Mouse (Mus musculus): ENCODE data around the gene G6pd2.

G6pd2 gene

GRCm38 (mm10) chr5:61808516-61808915 lies at the start of gene G6pd2:
Gene G6pd2, plus strand, starts transcription at chr5:61808816.
- no peak for DNase-seq (ENCODE audit: low spot score)

DNA sequence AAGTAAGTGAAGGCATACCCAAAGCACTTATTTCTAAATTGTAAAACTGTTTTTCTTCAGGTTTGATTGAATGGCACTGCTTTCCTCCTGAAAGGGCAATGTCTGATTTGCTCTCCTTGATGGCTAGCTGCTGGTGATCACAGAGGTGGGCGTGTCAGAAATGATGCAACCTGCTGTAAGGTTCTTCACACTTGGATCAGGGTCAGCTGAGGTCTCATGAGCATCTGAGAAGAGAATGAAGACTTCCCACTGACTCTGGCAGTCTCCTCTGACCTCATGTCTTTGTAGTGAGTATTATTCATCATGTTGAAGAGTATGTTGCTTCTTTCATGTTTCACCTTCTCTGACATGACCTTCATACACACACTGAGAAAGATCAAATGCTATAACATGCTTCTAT lies 44.4 kb upstream of the G6pd2 start:
- no peak for DNase-seq (ENCODE audit: low spot score)

DNA sequence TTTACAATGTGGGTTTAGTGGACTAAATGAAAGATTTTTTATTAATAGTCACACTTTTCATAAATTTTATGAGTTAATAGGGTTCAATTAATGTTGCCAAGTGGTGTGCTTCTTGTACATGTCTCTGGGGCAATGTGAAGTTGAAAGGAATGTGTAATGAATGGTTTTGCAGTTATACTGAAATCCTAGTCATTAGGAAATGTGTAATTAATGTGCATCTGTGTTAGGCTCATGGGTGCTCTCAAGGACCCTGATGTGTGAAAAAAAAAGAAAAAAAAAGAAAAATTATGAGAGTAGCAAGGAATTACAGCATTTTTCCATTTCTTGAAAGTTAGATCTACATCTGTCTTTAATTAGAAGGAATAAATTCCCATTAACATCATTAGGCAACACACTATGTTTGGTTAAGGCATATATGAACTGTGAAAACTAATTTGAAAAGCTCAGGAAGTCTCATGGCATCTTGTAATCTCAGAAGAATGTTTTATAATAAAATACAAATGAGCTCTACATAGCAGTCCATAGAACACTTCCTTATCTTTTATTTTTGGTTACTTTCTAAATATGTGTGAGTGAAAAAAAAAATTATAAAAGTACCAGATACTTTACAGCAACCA lies 24.4 kb downstream of the G6pd2 start:
- DNase-seq (ENCODE audit: low spot score) = no peak

DNA sequence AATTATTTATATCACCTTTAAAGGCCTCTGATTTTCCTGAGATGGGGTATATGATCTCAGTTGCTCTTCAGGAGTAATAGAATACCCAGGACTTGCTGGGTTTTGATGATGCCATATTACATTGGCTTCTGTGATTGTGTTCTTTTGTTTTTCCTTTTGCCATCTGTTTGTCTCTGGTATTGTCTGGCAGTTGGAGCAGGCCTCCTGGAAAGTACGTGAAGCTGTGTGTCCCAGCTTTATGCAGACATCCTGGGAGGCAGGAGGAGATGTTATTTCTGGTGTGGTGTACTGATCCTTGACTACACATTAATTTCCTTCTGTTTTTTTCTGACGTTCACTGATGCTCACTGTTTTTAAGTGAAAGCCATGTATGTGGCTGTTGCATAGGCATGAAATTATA lies 35.3 kb downstream of the G6pd2 start:
- no peak for DNase-seq (ENCODE audit: low spot score)

Data from urinary bladder, postnatal 10 days (tissue).